Mouse (Mus musculus): ENCODE measurements around the gene Plch2. TPM values are rescaled to one million over a fixed set of nuclear protein-coding genes. Genes with fewer than 3 reads are reported as not detected.

The Plch2 gene
- 11.6 and 13.7 TPM in 2 replicates for polyA plus RNA-seq (2015; fragmentation: Nextera tagmentation; extraction: Ambion mirVana)

- H3K9ac ChIP-seq, result no peak within 1 kb of the TSS
- H3K4me1 ChIP-seq, result peaks cover 27% of the 10 kb centered on the region
- peak within 1 kb of the TSS; percentile 21 for H3K4me2 ChIP-seq
Observed at GRCm38 (mm10) chr4:155056724-155057123, at the start of gene Plch2. Gene Plch2 (minus strand): TSS chr4:155056784.

GRCm38 (mm10) chr4:155098572-155098971 lies 42.0 kb upstream of the Plch2 start:
- Histone ChIP-seq H3K27me3 (no peaks in the 10 kb centered on the region), H3K4me2 (no peak overlapping the region), H3K9ac (no peak overlapping the region), H3K4me3 (no peak overlapping the region), H3K4me1 (peaks cover 24% of the 10 kb centered on the region), H3K36me3 (no peaks in the 10 kb centered on the region), H3K27ac (no peak overlapping the region), H3K9me3 (no peaks in the 10 kb centered on the region)
- 77% methylated on average over 4 of the region's 4 CpGs for WGBS
- ATAC-seq (ENCODE audit: insufficient number of reproducible peaks, low FRiP score, low TSS enrichment, low read depth), result no peak

More at GRCm38 (mm10) chr4:155056724-155057123, at the start of gene Plch2:
- Histone ChIP-seq H3K27ac (peak within 1 kb of the TSS; percentile 35), H3K36me3 (no peaks in the 10 kb centered on the region), H3K4me3 (peak within 1 kb of the TSS; percentile 7), H3K9me3 (no peaks in the 10 kb centered on the region), H3K27me3 (no peaks in the 10 kb centered on the region)
- WGBS, result 49% methylated on average over 10 of the region's 10 CpGs
- ATAC-seq (ENCODE audit: insufficient number of reproducible peaks, low FRiP score, low TSS enrichment, low read depth), result peak; percentile 33; the same call in 1 of the 2 replicates

GRCm38 (mm10) chr4:155097452-155097851 lies 40.9 kb upstream of the Plch2 start:
- no peak overlapping the region for H3K4me2 ChIP-seq
- H3K4me3 ChIP-seq, result no peak overlapping the region
- H3K4me1 ChIP-seq, result peaks cover 24% of the 10 kb centered on the region
- no peaks in the 10 kb centered on the region for H3K27me3 ChIP-seq
- no peak overlapping the region for H3K27ac ChIP-seq
- no peak for ATAC-seq (ENCODE audit: insufficient number of reproducible peaks, low FRiP score, low TSS enrichment, low read depth)
- no peaks in the 10 kb centered on the region for H3K9me3 ChIP-seq
- 0 out of 2 replicates have a peak, but pooled peaks cover 6% of the 10 kb centered on the region for H3K36me3 ChIP-seq
- 81% methylated on average over 6 of the region's 6 CpGs for WGBS
- no peak overlapping the region for H3K9ac ChIP-seq

- H3K9ac ChIP-seq, result no peak overlapping the region
- no peak for ATAC-seq (ENCODE audit: insufficient number of reproducible peaks, low FRiP score, low TSS enrichment, low read depth)
Observed at GRCm38 (mm10) chr4:155095967-155096366, 39.4 kb upstream of the Plch2 start.

GRCm38 (mm10) chr4:155095238-155095900 lies 38.8 kb upstream of the Plch2 start:
- H3K9me3 ChIP-seq, result no peaks in the 10 kb centered on the region
- no peaks in the 10 kb centered on the region for H3K27me3 ChIP-seq
- no peak overlapping the region for H3K4me2 ChIP-seq
- H3K36me3 ChIP-seq, result peaks cover 12% of the 10 kb centered on the region; the same call in 1 of the 2 replicates
- peak; percentile 67 for ATAC-seq (ENCODE audit: insufficient number of reproducible peaks, low FRiP score, low TSS enrichment, low read depth)
- peak overlapping the region; percentile 62 for H3K27ac ChIP-seq
- WGBS, result 40% methylated on average over 8 of the region's 8 CpGs
- no peak overlapping the region for H3K4me3 ChIP-seq
- peaks cover 23% of the 10 kb centered on the region for H3K4me1 ChIP-seq
- no peak overlapping the region for H3K9ac ChIP-seq

More at GRCm38 (mm10) chr4:155095967-155096366, 39.4 kb upstream of the Plch2 start:
- no peak overlapping the region; the same call in 1 of the 2 replicates for H3K27ac ChIP-seq
- 81% methylated on average over 8 of the region's 8 CpGs for WGBS
- H3K4me2 ChIP-seq, result no peak overlapping the region
- peaks cover 9% of the 10 kb centered on the region; the same call in 1 of the 2 replicates for H3K36me3 ChIP-seq
- no peak overlapping the region for H3K4me3 ChIP-seq
- no peaks in the 10 kb centered on the region for H3K27me3 ChIP-seq
- peaks cover 24% of the 10 kb centered on the region for H3K4me1 ChIP-seq
- H3K9me3 ChIP-seq, result no peaks in the 10 kb centered on the region

- H3K4me2 ChIP-seq, result no peak overlapping the region
- peaks cover 17% of the 10 kb centered on the region for H3K4me1 ChIP-seq
- 65% methylated on average over 3 of the region's 3 CpGs for WGBS
- no peak overlapping the region for H3K9ac ChIP-seq
- peaks cover 20% of the 10 kb centered on the region for H3K36me3 ChIP-seq
- no peaks in the 10 kb centered on the region for H3K9me3 ChIP-seq
- no peaks in the 10 kb centered on the region for H3K27me3 ChIP-seq
- ATAC-seq (ENCODE audit: insufficient number of reproducible peaks, low FRiP score, low TSS enrichment, low read depth), result no peak; the same call in 1 of the 2 replicates
- H3K4me3 ChIP-seq, result no peak overlapping the region
- no peak overlapping the region for H3K27ac ChIP-seq
Observed at GRCm38 (mm10) chr4:155094565-155094964, 38.0 kb upstream of the Plch2 start.

- Histone ChIP-seq H3K36me3 (peaks cover 26% of the 10 kb centered on the region), H3K27me3 (no peaks in the 10 kb centered on the region), H3K9ac (no peak overlapping the region), H3K9me3 (no peaks in the 10 kb centered on the region), H3K4me3 (no peak overlapping the region), H3K4me1 (peaks cover 14% of the 10 kb centered on the region), H3K4me2 (no peak overlapping the region), H3K27ac (peak overlapping the region; percentile 18; the same call in 1 of the 2 replicates)
- 76% methylated on average over 7 of the region's 7 CpGs for whole genome bisulfite sequencing
- ATAC-seq (ENCODE audit: insufficient number of reproducible peaks, low FRiP score, low TSS enrichment, low read depth), result no peak
Observed at GRCm38 (mm10) chr4:155093431-155094149, 37.0 kb upstream of the Plch2 start.

- H3K9ac ChIP-seq, result no peak overlapping the region
- no peaks in the 10 kb centered on the region for H3K9me3 ChIP-seq
- H3K4me2 ChIP-seq, result no peak overlapping the region
- no peak for ATAC-seq (ENCODE audit: insufficient number of reproducible peaks, low FRiP score, low TSS enrichment, low read depth)
- no peak overlapping the region for H3K4me3 ChIP-seq
- peaks cover 26% of the 10 kb centered on the region for H3K36me3 ChIP-seq
- peak overlapping the region; percentile 18; the same call in 1 of the 2 replicates for H3K27ac ChIP-seq
- peaks cover 14% of the 10 kb centered on the region for H3K4me1 ChIP-seq
- 85% methylated on average over 19 of the region's 19 CpGs for WGBS
- no peaks in the 10 kb centered on the region for H3K27me3 ChIP-seq
Observed at GRCm38 (mm10) chr4:155092718-155093430, 36.3 kb upstream of the Plch2 start.

- Histone ChIP-seq H3K27ac (no peak overlapping the region), H3K27me3 (no peaks in the 10 kb centered on the region), H3K4me3 (no peak overlapping the region), H3K4me2 (no peak overlapping the region), H3K9me3 (no peaks in the 10 kb centered on the region), H3K4me1 (peaks cover 21% of the 10 kb centered on the region), H3K9ac (no peak overlapping the region), H3K36me3 (peaks cover 26% of the 10 kb centered on the region)
- ATAC-seq (ENCODE audit: insufficient number of reproducible peaks, low FRiP score, low TSS enrichment, low read depth), result no peak
- 85% methylated on average over 13 of the region's 13 CpGs for WGBS
Observed at GRCm38 (mm10) chr4:155090688-155091449, 34.3 kb upstream of the Plch2 start.

GRCm38 (mm10) chr4:155090147-155090546 lies 33.6 kb upstream of the Plch2 start:
- peaks cover 17% of the 10 kb centered on the region for H3K4me1 ChIP-seq
- 96% methylated on average over 4 of the region's 4 CpGs for WGBS
- peaks cover 26% of the 10 kb centered on the region for H3K36me3 ChIP-seq
- no peaks in the 10 kb centered on the region for H3K9me3 ChIP-seq
- no peaks in the 10 kb centered on the region for H3K27me3 ChIP-seq
- no peak overlapping the region for H3K9ac ChIP-seq
- ATAC-seq (ENCODE audit: insufficient number of reproducible peaks, low FRiP score, low TSS enrichment, low read depth), result no peak
- no peak overlapping the region for H3K4me2 ChIP-seq
- H3K27ac ChIP-seq, result no peak overlapping the region
- no peak overlapping the region for H3K4me3 ChIP-seq

GRCm38 (mm10) chr4:155089241-155089640 lies 32.7 kb upstream of the Plch2 start:
- no peak overlapping the region for H3K4me3 ChIP-seq
- no peak overlapping the region for H3K4me2 ChIP-seq
- H3K36me3 ChIP-seq, result peaks cover 26% of the 10 kb centered on the region
- H3K9me3 ChIP-seq, result no peaks in the 10 kb centered on the region
- no peak for ATAC-seq (ENCODE audit: insufficient number of reproducible peaks, low FRiP score, low TSS enrichment, low read depth)
- H3K4me1 ChIP-seq, result peaks cover 19% of the 10 kb centered on the region
- no peak overlapping the region for H3K27ac ChIP-seq
- no peak overlapping the region for H3K9ac ChIP-seq
- no peaks in the 10 kb centered on the region for H3K27me3 ChIP-seq
- WGBS, result 85% methylated on average over 5 of the region's 5 CpGs

Measured in limb, embryonic 15.5 days (tissue).